Mouse (Mus musculus) kidney, embryonic 14.5 days (tissue): ENCODE data around the gene Slc25a10. TPM values are rescaled to one million over a fixed set of nuclear protein-coding genes. Genes with fewer than 3 reads are reported as not detected.
"Not testable (repeated sequence)": the region's sequence is repeated elsewhere in the genome, so short reads cannot be mapped to it uniquely, and the experiment has no call there.

Experiments
- ATAC-seq: fragments of 200-750 bp; cut with Nextera tagmentation; 2 replicates; pipeline ENCODE4 v1.8.0; 2017; ENCODE audit warnings: moderate number of reproducible peaks, mild to moderate bottlenecking, moderate TSS enrichment, moderate library complexity; ENCODE audit not compliant: low FRiP score, low TSS enrichment
- H3K27ac ChIP-seq: fragments of 300-500 bp; sonication (generic); 2 replicates; pipeline ENCODE4 v1.5.1; 2014; ENCODE audit warnings: low read depth, mild to moderate bottlenecking, low read length, moderate library complexity, mixed read lengths
- H3K27me3 ChIP-seq: fragments of 300-500 bp; sonication (generic); 2 replicates; pipeline ENCODE4 v1.6.1; 2014; ENCODE audit warnings: mild to moderate bottlenecking, low read length; ENCODE audit not compliant: control insufficient read depth, insufficient read depth
- H3K36me3 ChIP-seq: fragments of 300-500 bp; sonication (generic); 2 replicates; pipeline ENCODE4 v1.6.1; 2014; ENCODE audit warnings: low read length, mixed read lengths; ENCODE audit not compliant: control insufficient read depth, insufficient read depth
- H3K4me1 ChIP-seq: fragments of 300-500 bp; sonication (generic); 2 replicates; pipeline ENCODE4 v1.6.1; 2014; ENCODE audit warnings: low read length, mixed read lengths; ENCODE audit not compliant: control insufficient read depth, insufficient read depth
- H3K4me2 ChIP-seq: fragments of 300-500 bp; sonication (generic); replicated peaks from 2 replicates; pipeline ENCODE4 v1.6.1; 2014; ENCODE audit warnings: low read depth, mild to moderate bottlenecking, low read length
- H3K4me3 ChIP-seq: fragments of 300-500 bp; sonication (generic); 2 replicates; pipeline ENCODE4 v1.5.1; 2014; ENCODE audit warnings: mild to moderate bottlenecking, low read length
- H3K9ac ChIP-seq: fragments of 300-500 bp; sonication (generic); 2 replicates; pipeline ENCODE4 v1.6.1; 2014; ENCODE audit warnings: low read depth, mild to moderate bottlenecking, low read length, moderate library complexity
- H3K9me3 ChIP-seq: fragments of 300-500 bp; sonication (generic); 2 replicates; pipeline ENCODE4 v1.6.1; 2016; ENCODE audit warnings: low read length; ENCODE audit not compliant: control insufficient read depth
- WGBS: fragments of 180-500 bp; shearing (Covaris S2); extraction: QIAGEN DNeasy Blood & Tissue Kit; methylation state at CpG from one replicate; pipeline ENCODE4 v1.1.7; 2014; 5-methylcytosine and 5-hydroxymethylcytosine counted together
- polyA plus RNA-seq: library from polyadenylated mRNA; unstranded; fragments of >200 nt; fragmentation: Nextera tagmentation; extraction: Ambion mirVana; gene quantifications from 2 replicates; pipeline ENCODE4 v1.2.1, GENCODE M21; 2014

Slc25a10 gene
- polyA plus RNA-seq, 1 experiment from 2014 or later, result 79.1 TPM

GRCm38 (mm10) chr11:120512790-120513453 is 21.3 kb downstream of the Slc25a10 start:
- no peak overlapping the region for H3K27ac ChIP-seq
- WGBS, result 23% methylated on average over 6 of the region's 6 CpGs

DNA sequence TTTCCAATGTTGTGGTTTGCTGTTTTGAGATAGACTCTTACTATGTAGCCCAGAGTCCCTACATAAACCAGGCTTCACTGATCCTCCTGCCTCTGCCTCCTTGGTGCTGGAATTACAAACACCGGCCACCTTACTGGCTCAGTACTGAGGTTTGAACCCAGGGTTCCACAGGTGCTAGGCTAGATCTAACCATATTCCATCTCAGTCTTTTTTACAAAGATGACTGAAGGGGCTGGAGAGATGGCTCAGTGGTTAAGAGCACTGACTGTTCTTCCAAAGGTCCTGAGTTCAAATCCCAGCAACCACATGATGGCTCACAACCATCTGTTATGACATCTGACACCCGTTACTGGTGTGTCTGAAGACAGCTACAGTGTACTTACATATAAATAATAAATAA is 22.6 kb downstream of the Slc25a10 start:
- H3K36me3 ChIP-seq, H3K4me2 ChIP-seq, H3K27me3 ChIP-seq, H3K27ac ChIP-seq, H3K9me3 ChIP-seq, H3K9ac ChIP-seq, ATAC-seq, H3K4me1 ChIP-seq, H3K4me3 ChIP-seq: not testable (repeated sequence)
- WGBS, result 85% methylated on average over 2 of the region's 2 CpGs

More at GRCm38 (mm10) chr11:120512790-120513453, 21.3 kb downstream of the Slc25a10 start:
- no peak for ATAC-seq
- H3K27me3 ChIP-seq, result no peaks in the 10 kb centered on the region
- no peaks in the 10 kb centered on the region for H3K36me3 ChIP-seq
- H3K4me2 ChIP-seq, result no peak overlapping the region
- no peaks in the 10 kb centered on the region for H3K9me3 ChIP-seq
- H3K4me1 ChIP-seq, result peaks cover 10% of the 10 kb centered on the region
- H3K4me3 ChIP-seq, result no peak overlapping the region
- H3K9ac ChIP-seq, result no peak overlapping the region

GRCm38 (mm10) chr11:120515611-120516010 is 24.0 kb downstream of the Slc25a10 start:
- H3K9me3 ChIP-seq, result no peaks in the 10 kb centered on the region
- H3K27ac ChIP-seq, result no peak overlapping the region
- no peak overlapping the region for H3K9ac ChIP-seq
- WGBS, result 18% methylated on average over 17 of the region's 17 CpGs
- H3K4me3 ChIP-seq, result no peak overlapping the region
- no peaks in the 10 kb centered on the region for H3K36me3 ChIP-seq
- H3K27me3 ChIP-seq, result no peaks in the 10 kb centered on the region
- H3K4me2 ChIP-seq, result no peak overlapping the region
- ATAC-seq, result peak; percentile 78
- H3K4me1 ChIP-seq, result peaks cover 4% of the 10 kb centered on the region; the same call in 1 of the 2 replicates

DNA sequence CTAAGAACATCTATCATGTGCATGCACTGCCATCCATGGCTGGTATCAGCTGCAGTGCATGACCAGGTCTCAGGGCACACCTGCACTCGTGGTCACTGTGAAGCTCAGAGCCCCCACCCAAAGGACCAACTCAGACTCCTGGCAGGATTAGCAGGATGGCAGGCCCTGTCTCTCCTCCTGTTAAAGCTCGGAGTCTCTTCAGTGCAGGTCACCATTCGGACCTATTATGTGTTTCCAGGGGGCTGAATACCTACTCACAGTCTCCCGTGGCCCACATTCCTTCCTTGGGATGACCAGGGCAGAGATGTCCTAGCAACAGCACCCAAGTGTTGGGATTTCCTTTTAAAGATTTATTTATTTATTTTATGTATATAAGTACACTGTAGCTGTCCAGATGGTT is 25.5 kb downstream of the Slc25a10 start:
- H3K4me1 ChIP-seq, result no peaks in the 10 kb centered on the region
- no peak overlapping the region for H3K4me3 ChIP-seq
- no peak overlapping the region for H3K4me2 ChIP-seq
- no peaks in the 10 kb centered on the region for H3K9me3 ChIP-seq
- WGBS, result 85% methylated on average over 4 of the region's 4 CpGs
- no peak for ATAC-seq
- no peaks in the 10 kb centered on the region for H3K27me3 ChIP-seq
- no peaks in the 10 kb centered on the region for H3K36me3 ChIP-seq
- H3K9ac ChIP-seq, result no peak overlapping the region
- H3K27ac ChIP-seq, result no peak overlapping the region

GRCm38 (mm10) chr11:120518027-120518426 is 26.4 kb downstream of the Slc25a10 start:
- H3K4me1 ChIP-seq, result no peaks in the 10 kb centered on the region
- H3K4me2 ChIP-seq, result no peak overlapping the region
- H3K36me3 ChIP-seq, result no peaks in the 10 kb centered on the region
- no peaks in the 10 kb centered on the region for H3K27me3 ChIP-seq
- no peak overlapping the region for H3K4me3 ChIP-seq
- no peak overlapping the region for H3K27ac ChIP-seq
- no peak for ATAC-seq
- 54% methylated on average over 6 of the region's 6 CpGs for WGBS
- H3K9ac ChIP-seq, result no peak overlapping the region
- H3K9me3 ChIP-seq, result no peaks in the 10 kb centered on the region

DNA sequence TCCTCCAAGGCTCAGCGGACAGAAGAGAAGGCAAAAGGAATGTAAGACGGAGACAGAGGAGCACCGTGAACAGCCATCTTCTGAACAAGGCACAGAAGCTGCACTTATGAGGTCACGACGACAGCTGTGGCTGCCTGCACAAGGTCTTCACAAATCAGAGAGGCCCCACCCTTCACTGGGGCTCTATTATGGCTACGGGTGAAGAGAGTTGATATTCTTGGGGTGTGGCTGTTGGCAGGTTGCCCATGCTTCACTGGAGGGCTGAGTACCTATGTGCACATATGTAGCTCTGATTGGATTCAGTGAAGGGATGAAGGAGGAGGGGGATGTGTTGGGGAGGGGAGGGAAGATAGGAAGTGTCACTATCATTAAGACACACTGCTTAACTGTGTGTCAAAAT is 26.9 kb downstream of the Slc25a10 start:
- Histone ChIP-seq H3K4me1 (no peaks in the 10 kb centered on the region), H3K9ac (no peak overlapping the region), H3K9me3 (no peaks in the 10 kb centered on the region), H3K27me3 (no peaks in the 10 kb centered on the region), H3K36me3 (no peaks in the 10 kb centered on the region), H3K4me2 (no peak overlapping the region), H3K27ac (no peak overlapping the region), H3K4me3 (no peak overlapping the region)
- 70% methylated on average over 6 of the region's 6 CpGs for WGBS
- ATAC-seq, result no peak

DNA sequence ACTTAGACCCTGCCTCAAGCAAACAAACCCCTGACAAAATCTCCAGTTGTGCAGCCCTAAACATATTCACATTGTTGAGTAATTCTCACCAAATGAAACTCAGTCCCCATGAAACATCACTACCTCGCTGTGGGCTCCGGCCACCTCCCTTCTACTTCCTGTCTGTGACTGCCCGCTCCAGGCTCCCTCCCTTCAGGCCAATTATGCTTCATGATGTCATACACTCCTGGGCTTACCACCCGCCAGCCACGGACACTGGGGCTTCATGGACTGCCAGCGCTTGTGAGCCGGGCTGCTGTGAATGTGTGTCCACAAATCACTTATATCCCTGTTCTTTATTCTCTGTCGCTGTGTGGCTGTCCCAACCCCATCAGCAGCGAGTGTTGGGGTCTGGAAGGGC is 28.1 kb downstream of the Slc25a10 start:
- WGBS, result 34% methylated on average over 9 of the region's 9 CpGs
- Histone ChIP-seq H3K27me3 (no peaks in the 10 kb centered on the region), H3K4me1 (no peaks in the 10 kb centered on the region), H3K27ac (no peak overlapping the region), H3K36me3 (no peaks in the 10 kb centered on the region), H3K9ac (no peak overlapping the region; the same call in 1 of the 2 replicates), H3K9me3 (no peaks in the 10 kb centered on the region), H3K4me3 (no peak overlapping the region), H3K4me2 (no peak overlapping the region; the same call in 1 of the 2 replicates)
- ATAC-seq, result peak; percentile 15; the same call in 1 of the 2 replicates

DNA sequence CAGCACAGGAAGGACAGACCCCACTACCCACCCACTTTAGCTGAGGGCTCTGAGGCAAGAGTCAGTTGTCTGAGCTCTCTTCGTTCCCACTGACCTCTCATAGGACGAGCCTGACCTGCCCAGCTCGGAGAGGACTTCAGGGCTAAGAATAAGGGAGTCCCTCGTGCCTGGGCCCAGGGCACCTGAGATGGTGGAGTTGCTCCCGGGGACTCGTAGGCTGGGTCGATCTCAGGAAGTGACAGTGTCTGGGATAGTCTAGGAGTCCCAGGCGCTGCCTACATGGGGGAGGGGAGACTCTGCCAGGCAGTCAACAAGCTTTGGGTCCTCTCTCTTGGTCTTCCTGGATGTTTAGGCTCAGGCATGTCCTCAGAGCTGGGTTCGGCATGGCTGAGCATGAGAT is 28.9 kb downstream of the Slc25a10 start:
- no peaks in the 10 kb centered on the region for H3K4me1 ChIP-seq
- ATAC-seq, result no peak
- WGBS, result 72% methylated on average over 9 of the region's 9 CpGs

GRCm38 (mm10) chr11:120520967-120521540 is 29.4 kb downstream of the Slc25a10 start:
- H3K36me3 ChIP-seq, result no peaks in the 10 kb centered on the region
- H3K27me3 ChIP-seq, result no peaks in the 10 kb centered on the region
- no peak for ATAC-seq
- no peak overlapping the region for H3K4me3 ChIP-seq
- WGBS, result 78% methylated on average over 5 of the region's 5 CpGs
- no peak overlapping the region for H3K9ac ChIP-seq
- H3K27ac ChIP-seq, result no peak overlapping the region
- no peaks in the 10 kb centered on the region for H3K9me3 ChIP-seq
- H3K4me1 ChIP-seq, result no peaks in the 10 kb centered on the region
- H3K4me2 ChIP-seq, result no peak overlapping the region

More for the DNA sequence above, 28.9 kb downstream of the Slc25a10 start:
- no peak overlapping the region for H3K4me3 ChIP-seq
- H3K36me3 ChIP-seq, result no peaks in the 10 kb centered on the region
- no peaks in the 10 kb centered on the region for H3K27me3 ChIP-seq
- H3K9ac ChIP-seq, result no peak overlapping the region
- H3K27ac ChIP-seq, result no peak overlapping the region
- no peaks in the 10 kb centered on the region for H3K9me3 ChIP-seq
- no peak overlapping the region for H3K4me2 ChIP-seq
